Mouse (Mus musculus): Measurements from ENCODE around the gene Prkce.
"Not testable (repeated sequence)": the region's sequence is repeated elsewhere in the genome, so short reads cannot be mapped to it uniquely, and the experiment has no call there.

Prkce gene

GRCm38 (mm10) chr17:86460645-86461430 is 293.3 kb downstream of the Prkce start:
- DNase-seq: no peak

GRCm38 (mm10) chr17:86463369-86463768 is 295.8 kb downstream of the Prkce start:
- DNase-seq: no peak

- DNase-seq: no peak
Measured at GRCm38 (mm10) chr17:86464197-86464596, 296.6 kb downstream of the Prkce start.

- DNase-seq: no peak
Measured at GRCm38 (mm10) chr17:86464689-86465363, 297.2 kb downstream of the Prkce start.

GRCm38 (mm10) chr17:86465865-86466264 is 298.3 kb downstream of the Prkce start:
- DNase-seq: no peak

- no peak for DNase-seq
Measured at GRCm38 (mm10) chr17:86466412-86466811, 298.8 kb downstream of the Prkce start.

- no peak for DNase-seq
Measured at GRCm38 (mm10) chr17:86466871-86467270, 299.3 kb downstream of the Prkce start.

GRCm38 (mm10) chr17:86467291-86467898 is 299.8 kb downstream of the Prkce start:
- no peak for DNase-seq

- DNase-seq: no peak
Measured at GRCm38 (mm10) chr17:86467967-86468366, 300.4 kb downstream of the Prkce start.

- DNase-seq: no peak
Measured at GRCm38 (mm10) chr17:86470160-86470559, 302.6 kb downstream of the Prkce start.

- DNase-seq: peak; percentile 74 to 80
Measured at GRCm38 (mm10) chr17:86471684-86472083, 304.1 kb downstream of the Prkce start.

- DNase-seq: no peak
Measured at GRCm38 (mm10) chr17:86476674-86477073, 309.1 kb downstream of the Prkce start.

- not testable (repeated sequence) for DNase-seq
Measured at GRCm38 (mm10) chr17:86477401-86477800, 309.8 kb downstream of the Prkce start.

- DNase-seq: no peak
Measured at GRCm38 (mm10) chr17:86479406-86479805, 311.8 kb downstream of the Prkce start.

- no peak for DNase-seq
Measured at GRCm38 (mm10) chr17:86482675-86483074, 315.1 kb downstream of the Prkce start.

GRCm38 (mm10) chr17:86484087-86484737 is 316.6 kb downstream of the Prkce start:
- peak; percentile 89 to 90 for DNase-seq

GRCm38 (mm10) chr17:86486657-86487056 is 319.1 kb downstream of the Prkce start:
- DNase-seq: no peak

GRCm38 (mm10) chr17:86487450-86487849 is 319.9 kb downstream of the Prkce start:
- DNase-seq: no peak

GRCm38 (mm10) chr17:86489827-86490226 is 322.2 kb downstream of the Prkce start:
- no peak for DNase-seq

GRCm38 (mm10) chr17:86492376-86492775 is 324.8 kb downstream of the Prkce start:
- DNase-seq: no peak

GRCm38 (mm10) chr17:86493891-86494420 is 326.4 kb downstream of the Prkce start:
- peak in 1 of 2 experiments; percentile 35 for DNase-seq

GRCm38 (mm10) chr17:86494494-86494893 is 326.9 kb downstream of the Prkce start:
- DNase-seq: no peak

GRCm38 (mm10) chr17:86494895-86495294 is 327.3 kb downstream of the Prkce start:
- DNase-seq: no peak
